Mouse (Mus musculus) thymus, postnatal 14 days (tissue): Measurements from ENCODE around the gene Ufc1.

Source experiments
- DNase-seq: peaks from one replicate; pipeline ENCODE4 v3.0.0; 2021

Gene Ufc1

DNA sequence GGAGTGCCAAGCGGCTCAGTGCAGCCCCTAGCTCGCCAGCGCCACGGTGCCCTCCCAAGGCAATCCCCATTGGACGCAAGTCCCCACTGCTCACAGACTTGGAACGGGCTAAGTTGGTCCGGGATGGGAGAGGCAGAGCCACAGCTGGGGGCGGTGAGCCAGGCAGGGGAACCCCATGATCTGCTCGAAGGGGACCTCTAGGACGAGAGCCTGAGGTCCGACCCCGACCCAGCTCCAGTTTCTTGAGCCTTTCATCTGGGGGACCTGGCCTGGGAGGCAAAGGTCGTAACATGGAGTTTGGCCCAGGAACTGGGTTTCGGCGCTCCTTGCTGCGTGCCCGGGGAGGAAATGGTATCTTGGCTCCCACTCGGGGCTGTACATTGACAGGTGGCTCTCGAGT is 8.3 kb downstream of the Ufc1 start:
- no peak for DNase-seq

DNA sequence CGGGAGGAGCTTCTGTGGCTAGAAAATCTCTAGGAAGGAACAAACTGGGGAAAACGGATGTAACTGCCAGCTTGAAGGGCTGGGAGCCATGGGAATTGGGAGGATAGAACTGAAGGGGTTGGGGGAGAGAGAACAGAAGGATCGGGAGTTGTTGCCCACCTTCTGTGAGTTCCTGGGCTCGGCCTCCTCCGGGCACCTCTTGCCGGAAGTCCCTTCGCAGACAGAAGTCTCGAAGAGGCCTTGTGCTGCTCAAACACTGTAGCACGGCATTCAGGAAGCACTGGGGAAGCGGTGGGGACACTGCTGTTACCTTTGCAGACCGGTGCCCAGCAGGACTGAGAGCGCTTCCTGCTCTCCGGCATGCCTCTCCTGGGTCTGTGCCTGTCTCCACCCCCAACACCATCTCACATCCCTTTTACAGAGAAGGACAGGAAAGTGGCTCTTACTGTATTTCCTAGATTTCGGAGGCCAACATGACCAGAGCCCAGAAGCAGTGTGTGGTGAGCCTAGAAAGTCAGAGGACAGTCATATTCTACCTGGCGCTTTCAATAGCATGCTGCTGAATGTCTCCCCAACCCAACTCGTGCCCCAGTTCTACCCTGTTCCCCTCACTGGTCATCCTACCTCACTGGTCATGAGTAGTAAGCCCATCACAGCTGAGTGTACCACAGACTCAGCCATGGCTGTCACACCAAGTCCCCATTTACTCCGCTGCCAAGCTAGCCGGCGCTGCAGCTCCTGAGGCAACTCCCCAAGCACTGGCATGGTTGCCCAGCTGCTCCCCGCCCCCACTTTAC is 9.5 kb downstream of the Ufc1 start:
- DNase-seq = no peak

DNA sequence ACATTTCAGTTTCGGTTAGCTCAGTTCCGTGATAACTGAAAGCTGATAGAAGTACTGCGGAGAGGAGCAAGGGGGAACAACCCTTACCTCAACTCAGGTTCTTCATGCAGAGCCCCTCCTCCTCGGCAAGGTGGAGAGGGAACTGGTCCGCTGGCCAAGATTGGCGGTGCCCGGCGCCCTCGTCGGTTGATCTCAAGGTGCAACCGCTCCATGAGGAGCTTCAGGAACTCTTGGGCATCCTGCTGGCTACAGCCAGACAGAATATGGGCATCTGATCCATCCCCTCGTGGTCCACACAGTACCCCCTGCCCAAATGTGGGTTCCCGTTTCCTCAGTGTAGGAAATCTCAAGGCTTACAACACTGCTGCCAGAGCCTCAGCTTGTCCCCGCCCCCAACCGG is 10.3 kb downstream of the Ufc1 start:
- no peak for DNase-seq

DNA sequence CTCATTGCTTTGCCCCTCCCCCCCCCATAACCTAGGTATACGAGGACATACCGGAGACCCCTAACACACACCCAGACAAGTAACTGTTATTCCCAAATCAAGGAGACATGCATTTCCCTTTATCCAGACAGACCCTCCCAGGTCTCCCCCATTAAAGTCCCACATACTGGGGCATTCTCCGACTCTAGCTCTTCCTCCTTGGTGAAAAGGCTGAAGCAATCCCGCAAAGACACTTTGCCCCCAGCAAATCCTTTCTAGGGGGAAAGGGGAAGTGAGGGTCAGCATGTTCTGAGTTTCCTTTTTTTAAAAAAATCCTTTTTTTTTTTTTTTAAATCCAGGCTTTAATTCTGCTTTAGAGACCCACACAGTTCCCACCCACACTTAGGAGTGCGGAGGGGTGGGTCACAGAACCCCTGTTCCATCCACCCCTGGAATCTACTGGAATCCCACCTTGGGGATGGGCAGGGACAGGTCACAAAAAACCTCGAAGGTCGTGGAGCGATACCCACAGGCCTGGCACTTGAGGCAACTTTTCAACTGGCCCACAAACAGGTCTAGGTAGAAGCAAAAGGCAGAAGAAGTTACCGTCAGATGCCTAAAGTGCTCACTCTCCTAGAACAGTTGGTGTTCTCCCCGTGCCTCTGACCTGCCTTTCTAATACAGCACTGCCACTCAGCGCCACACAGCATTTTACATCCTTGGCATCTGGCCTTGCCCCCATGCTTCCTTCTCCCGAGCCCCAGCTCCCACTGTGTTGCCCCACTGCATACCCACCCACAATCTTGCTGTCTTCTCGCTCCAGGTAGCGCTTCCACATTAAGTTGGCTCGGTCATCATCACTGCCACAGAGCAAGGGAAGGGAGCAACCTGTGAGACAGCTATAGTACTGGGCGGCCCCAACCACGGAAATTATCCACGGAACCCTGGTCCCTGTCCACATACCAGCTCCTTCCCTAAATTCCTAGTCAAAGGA is 11.3 kb downstream of the Ufc1 start:
- DNase-seq = no peak

DNA sequence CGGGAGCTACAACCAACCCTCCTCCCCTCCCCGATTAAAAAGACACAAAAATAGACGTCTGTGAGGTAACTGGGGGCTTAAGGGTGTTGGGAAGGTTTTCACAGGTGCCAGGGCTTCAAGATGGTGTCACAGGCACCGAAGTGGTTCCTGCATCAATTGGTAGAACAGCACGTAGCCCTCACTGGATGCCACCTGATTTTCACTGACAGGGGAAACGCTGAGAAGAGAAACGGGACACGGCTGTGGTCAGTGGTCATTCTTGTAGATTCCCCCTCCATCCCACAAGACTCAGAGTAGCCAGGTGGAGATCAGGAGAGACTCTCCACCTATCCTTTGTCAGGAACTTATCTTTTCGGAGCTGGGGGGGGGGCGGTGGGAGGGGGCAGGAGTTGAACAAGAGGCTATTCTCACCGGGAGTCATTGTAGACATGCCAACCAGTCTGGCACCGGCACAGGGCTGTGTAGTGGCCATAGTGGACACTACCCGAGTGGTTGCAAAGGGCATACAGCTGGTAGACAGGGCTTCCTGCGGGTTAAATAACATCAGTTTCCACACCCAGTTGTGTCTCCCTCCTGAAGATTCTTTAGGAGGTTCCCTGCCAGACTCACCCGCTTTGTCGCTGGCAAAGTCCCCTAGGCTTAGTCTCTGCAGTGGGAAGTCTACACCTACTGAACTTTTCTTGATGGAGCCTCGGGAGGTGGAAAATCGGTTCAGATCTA is 12.6 kb downstream of the Ufc1 start:
- DNase-seq = no peak

DNA sequence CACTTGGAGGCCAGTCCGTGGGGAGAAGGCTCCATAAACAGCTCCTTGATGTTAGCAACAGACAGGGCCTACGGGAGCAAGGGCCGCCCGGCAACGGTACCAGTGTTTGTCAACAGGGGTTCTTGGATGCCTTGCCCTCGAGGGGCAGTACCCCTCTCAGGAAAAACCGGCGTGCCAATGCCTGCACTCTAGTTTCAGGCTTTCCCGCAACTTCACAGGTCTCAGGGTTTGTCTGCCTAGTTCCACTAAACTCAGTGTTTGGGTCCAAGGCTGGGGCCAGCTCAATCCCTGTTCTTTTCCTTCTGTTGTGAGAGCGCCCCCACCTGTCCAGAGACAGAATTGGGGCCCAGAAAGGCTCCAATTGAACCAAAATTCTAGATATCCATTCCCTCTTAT is 13.3 kb downstream of the Ufc1 start:
- peak; percentile 85 for DNase-seq

DNA sequence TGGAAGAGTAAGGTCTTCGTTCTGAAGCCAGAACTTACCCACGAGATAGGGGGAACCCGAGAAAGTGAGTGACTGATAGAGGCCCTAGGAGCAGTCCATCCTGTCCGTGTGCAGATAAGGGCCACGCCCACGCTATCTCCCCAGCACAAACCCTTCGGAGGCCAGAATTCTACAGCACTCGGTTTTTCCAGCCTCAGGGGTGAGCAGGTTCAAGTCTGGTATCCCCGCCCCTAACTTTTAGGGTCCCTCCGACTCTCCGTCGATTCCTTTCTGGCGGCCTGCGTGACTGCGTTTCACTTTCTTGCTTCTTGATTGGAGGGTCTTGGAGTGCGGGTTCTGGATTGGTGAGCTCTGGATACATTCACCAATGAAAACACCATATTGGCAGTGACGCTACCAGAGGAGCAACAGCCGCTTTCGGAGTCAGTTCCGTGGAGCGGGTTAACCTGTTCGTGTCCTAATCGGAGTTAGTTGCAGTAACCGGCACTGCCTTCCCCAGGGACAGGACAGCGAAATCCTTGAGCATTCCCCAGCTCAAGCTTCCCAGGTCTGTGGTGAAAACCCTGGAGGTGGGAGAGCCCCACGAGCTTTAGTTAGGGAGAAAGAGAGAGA is 13.8 kb downstream of the Ufc1 start, which contains the start of gene Ppox:
Gene Ppox (minus strand): TSS at position 271 of the 612 bp plus-strand sequence.
- peak; percentile 89 for DNase-seq

DNA sequence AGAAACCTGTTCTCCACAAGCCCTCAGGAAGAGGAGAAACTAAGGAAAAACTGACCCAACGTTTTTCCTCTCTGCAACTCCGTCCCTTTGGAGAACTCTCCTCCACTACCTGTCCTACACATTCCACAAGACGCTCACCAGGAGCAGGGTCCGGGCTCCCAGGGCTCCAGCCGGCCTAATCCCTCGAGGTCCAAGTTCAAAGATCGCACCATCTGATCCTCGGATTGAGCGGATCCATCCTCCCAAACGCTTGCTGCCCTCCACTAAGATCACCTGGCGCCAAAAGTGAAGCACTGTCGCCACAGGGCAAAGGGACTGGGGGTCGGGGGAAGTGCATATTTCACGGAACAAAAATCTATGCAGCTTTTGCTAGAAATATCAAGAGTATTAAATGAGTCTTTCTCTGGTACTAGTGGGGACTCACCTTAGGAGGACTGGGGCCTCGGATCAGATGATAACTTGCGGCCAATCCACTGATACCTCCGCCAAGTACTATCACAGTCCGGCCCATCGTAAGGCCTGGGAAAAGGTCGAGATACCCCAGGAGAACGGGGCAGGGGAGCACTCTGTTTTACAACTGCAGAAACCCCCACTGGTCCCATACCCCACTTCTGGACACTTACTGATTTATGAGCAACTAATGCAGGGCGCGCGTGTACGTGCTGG is 14.4 kb downstream of the Ufc1 start:
- DNase-seq = no peak

DNA sequence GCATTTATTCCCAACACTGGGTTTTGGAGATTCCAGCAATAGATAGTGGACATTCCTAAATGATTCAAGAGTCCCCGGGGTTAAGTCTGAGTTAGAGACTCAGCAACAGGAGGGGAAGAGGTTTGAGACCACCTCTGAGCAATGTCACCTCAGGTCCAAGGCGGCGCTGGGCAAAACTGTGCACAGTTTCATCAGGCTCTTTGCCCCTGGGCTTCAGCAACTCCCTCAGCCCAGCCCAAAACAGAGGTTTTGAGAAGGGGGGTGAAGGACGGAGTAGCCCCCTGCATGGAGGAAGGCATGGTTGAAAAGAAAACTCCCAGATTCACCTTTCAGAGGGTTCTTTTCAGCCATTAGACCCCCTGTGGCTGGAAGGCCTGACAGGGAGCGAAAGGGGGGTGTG is 15.1 kb downstream of the Ufc1 start:
- no peak for DNase-seq

DNA sequence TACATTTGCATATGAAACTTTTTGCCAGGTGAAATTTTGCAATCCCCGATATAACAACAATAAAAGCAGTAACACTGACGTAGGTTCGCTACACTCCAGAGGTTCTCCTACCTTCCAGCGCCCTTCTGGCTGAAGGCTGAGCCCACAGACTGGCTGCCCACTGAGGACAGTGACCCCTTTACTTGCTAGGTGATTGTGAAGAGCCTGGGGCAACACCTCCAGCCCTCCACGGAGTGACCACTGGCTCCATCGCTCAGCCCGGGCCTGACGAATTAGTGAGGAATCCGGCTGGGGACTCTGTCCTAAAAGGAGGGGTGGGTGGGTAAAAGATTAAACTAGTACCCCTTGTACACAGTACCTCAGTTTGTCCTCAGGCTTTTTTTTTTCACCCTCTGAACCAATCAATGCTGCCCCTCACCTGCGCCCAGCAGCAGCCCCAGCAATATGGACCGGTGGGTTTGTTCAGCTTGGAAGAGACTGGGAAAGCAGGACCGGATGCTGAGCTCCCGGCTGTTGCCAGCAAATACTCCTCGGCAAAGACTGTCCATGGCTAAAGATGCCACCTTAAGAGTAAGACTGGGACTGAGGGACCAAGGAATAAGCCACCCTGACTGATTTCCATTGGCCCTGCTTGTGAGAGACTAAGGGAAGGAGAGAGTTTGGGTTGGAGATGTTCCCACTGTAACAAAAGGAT is 15.7 kb downstream of the Ufc1 start:
- peak; percentile 3 for DNase-seq

DNA sequence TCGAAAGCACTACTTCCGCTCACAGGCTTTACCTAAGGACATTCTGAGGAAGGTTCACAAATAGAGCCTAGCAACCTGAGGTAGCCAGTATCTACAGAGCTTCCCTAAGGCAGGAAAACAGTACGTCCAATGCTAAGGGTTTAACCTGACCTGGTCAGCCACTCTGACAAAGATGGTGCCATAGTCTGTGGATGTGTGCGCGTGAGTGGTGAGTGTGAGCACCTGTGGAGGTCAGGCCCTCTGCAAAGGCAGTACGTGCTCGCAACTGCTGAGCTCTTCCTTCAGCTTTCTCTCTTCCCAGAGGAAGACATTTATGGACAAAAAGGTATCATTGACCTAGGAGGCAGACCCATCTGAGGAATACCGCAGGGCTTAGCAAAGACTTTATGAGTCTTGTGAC is 16.4 kb downstream of the Ufc1 start:
- no peak for DNase-seq

DNA sequence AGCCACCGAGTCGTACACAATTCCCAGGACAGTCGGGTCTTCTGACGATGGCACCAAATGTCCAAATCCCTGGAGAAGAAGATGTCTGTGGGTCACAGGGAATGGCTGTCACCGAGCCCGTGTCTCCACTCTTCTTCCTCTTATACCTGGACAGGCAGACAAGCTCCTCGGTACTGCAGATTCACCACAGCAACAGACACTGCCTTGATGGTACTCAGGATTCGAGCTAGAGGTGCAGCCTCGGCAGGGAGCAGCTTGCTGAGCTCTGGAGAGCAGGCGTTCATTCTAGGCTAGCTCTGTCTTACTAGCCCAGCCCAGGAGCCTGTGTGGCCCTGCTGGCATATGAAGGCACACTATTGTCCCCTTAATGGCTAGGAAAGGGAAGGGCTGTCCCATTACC is 17.1 kb downstream of the Ufc1 start:
- DNase-seq = no peak

DNA sequence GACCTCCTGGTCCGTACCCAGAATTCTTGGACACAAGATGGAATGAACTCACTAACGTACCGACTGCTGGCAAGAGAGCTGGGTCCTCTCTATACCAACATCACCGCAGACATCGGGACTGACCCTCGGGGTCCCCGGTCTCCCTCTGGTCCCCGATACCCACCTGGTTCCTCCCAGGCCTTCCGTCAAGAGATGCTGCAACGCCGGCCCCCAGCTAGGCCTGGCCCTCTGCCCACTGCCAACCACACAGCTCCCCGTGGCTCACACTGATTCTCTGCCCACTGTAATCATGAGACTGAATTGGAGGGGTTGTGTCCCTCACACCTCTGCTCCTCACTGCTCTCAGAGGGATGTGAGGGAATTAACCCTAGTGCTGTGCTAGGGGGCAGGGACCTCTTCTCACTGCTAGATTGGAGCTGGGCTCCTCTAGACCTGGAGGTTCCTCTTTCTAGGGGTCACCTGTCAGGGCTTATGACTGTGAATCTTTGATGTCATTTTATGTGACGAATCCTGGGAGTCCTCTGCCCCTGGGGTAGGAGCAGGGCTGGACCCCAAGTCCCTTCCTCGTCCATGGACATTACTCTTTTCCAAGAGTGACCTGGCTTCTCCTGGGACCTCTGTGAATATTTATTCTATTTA is 18.6 kb downstream of the Ufc1 start:
- DNase-seq = no peak

DNA sequence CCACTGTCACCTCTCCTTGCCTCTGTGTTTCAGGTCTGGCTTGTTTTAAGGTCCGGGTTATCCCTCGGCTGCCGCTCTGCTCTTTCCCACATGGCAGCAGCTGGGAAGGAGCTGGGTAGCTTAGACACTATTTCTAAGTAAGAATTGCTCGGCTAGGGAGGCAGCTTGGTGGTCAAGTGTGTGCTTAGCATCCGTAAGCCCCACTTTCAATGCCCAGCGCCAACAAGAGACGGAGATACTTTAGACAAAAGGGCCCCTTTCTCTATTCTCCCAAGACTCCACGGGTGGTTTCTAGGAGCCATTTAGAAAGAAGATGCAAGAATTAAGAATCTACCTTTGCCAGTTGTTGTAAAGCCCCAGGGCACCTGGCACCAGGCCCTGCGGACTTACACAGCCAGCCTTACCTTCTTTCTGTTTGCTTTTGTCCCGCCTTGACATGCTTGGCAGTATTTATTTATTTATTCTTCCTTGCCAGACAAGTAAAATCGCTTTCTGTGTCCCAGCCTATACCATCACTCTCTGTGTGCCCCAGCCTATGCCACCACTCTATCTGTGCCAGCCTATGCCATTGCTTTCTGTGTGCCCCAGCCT is 19.6 kb downstream of the Ufc1 start:
- DNase-seq = no peak

DNA sequence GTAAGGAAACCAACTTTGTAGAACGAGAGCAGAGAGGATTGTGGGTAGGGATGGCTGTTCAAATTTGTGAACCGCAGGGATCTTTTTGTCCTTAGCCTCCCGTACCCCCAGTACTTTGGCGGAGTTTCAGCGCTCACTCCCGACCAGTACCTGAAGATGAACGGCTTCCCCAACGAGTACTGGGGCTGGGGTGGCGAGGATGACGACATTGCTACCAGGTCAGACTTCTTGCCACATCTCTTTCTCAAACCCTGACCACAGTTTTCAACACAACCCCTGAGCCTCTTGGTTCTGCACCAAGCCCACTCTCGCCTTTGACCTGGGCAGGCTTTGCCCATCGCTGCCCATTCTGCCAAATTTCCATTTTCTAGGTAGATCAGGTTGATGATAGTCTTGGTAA is 20.7 kb downstream of the Ufc1 start:
- no peak for DNase-seq

DNA sequence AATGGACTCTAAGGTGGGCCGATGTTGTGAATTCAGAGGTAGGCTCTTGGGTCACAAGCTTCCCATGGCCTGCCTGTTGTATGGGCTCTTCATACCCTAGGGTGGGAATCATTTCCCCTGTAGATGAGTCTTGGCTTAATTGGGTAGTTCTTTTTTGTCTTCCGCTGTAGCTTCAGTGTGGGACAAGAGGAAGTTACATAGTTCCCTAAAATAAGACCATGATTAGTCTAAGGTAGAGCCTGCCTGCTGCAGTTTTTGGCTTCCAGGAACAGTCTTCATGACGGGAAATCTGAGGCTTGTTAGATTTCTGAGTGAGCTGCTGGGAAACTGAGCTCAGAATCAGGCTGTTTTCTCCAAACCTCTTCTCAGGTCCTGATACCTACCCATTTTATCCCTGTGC is 22.7 kb downstream of the Ufc1 start:
- no peak for DNase-seq

DNA sequence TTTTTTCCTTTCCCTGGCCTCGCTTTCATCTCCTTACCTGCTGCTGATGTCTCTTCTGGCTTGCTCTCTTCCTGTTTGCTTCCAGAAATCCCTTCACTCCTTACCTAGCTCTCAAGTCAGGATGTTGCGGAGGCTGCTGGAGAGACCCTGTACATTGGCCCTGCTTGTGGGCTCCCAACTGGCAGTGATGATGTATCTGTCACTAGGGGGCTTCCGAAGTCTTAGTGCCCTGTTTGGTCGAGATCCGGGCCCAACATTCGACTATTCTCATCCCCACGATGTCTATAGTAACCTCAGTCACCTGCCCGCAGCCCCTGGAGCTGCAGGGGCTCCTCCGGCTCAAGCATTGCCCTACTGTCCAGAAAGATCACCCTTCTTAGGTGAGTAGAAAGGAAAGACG is 23.2 kb downstream of the Ufc1 start:
- DNase-seq = no peak

DNA sequence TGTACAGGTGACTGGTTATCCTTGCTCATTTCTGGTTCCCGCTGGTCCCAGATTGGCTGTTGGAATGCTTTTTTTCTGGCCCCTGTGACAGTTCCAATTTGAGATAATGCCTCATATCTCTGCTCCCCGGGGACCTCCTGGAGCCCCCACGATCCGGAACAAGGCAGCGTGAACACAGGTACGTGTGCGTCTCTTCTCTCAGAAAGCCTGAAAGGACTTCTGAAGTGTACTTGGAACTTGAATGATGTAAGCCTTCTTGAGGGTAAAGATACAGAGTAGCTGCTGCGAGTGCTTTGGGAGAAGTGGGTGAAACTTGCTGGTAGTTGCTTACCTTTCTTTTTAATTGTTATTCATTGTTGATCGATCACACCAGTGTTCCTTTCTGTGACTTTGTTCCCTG is 23.6 kb downstream of the Ufc1 start:
- no peak for DNase-seq

DNA sequence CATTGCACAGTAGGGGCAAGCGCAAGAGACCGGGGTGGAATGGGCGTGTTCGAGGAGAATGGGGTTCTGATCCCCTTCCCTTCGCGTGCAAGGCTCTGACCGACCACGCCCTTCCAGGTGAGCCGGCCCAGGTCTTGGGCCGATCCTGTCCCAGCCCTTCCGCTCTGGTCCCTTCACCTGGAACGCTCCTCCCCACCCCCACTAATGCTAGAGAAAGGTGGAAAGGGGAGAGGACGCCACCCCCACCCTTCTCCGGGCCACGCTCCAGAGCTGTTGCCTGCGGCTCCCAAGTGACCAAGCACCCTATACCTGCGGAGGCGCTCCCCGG is 24.3 kb downstream of the Ufc1 start:
- no peak for DNase-seq

DNA sequence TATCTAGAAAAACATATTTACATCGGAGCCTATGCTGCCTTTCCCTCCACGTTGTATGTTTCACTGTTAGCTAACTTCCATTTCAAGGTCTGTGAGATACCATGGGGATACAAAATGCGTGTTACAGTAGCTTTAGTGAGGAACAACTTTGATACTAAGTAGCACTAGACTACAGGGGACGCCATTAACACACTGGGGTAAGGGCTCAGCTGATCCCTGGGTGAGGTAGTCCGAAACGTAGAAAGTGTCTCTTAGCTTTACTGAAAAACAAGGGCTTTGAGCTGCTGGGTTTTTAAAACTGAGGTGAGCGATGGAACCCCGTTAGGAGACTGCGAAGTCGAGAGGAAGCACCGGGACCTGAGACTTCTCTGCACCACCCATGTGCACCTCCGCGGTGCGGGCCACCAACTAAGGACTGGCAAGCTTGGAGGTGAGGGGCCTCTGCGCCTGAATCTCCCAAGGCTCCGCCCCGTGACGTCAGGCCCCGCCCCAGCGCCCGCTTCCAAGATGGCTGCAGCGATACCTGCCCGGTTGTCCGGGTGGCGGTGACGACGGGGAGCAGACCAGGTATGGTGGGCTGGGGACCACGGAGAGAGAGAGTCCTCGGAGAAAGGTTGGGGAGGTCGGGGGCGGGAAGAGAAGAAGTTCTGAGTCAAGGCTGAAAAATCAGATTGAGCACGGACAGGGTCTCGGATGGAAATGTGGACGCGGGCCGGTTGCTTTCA is 24.8 kb downstream of the Ufc1 start, which contains the start of gene B4galt3:
Gene B4galt3 (plus strand): TSS at position 481 of the 725 bp plus-strand sequence.
- DNase-seq = peak; percentile 99
